Mouse (Mus musculus) ovary, postnatal 10 days (tissue): Measurements from ENCODE around the gene Arl15.

ENCODE experiments used
- DNase-seq: peaks from one replicate; pipeline ENCODE4 v3.0.0; 2022; ENCODE audit warnings: low spot score

Gene Arl15

GRCm38 (mm10) chr13:113844717-113845116 is 50.4 kb downstream of the Arl15 start:
- DNase-seq: no peak

DNA sequence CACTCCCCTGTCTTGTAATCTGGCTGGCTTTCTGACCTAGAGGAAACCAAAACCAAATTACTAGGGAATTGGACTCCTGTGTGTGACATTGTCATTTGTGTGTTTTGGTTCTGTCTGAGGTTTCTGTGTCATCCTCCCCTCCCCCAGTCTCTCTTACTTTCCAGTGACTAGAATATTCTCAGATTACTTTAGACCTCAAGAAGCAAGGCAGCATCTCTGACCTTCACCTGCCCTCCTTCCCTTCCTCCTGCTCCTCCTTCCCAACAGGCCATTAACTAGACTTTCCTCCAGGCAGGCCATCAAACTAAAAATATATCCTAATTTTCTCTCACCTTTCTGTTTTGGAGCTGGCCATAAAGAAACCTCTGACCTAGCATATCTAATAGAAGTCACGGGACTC is 50.9 kb downstream of the Arl15 start:
- DNase-seq: no peak

DNA sequence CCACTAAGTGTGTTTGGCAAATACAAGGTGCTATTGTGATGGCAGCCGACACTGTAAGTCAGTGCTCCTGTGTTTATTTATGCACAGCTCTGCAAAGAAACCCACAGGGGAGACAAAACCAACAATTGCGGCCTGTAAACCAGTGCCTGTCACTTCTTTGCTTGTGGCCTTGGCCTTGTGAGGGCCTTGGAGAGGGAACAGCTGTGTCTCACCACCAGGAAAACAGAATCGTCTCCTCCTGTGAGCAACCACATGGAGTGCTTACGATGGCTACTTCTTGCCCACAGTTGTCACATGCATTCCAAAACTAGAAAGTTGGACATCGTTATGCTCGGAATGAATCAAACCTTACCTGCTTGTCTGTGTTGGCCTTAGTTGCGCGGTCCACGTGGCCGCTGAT is 52.1 kb downstream of the Arl15 start:
- DNase-seq: no peak

- no peak for DNase-seq
Measured at GRCm38 (mm10) chr13:113850431-113851034, 56.2 kb downstream of the Arl15 start.

DNA sequence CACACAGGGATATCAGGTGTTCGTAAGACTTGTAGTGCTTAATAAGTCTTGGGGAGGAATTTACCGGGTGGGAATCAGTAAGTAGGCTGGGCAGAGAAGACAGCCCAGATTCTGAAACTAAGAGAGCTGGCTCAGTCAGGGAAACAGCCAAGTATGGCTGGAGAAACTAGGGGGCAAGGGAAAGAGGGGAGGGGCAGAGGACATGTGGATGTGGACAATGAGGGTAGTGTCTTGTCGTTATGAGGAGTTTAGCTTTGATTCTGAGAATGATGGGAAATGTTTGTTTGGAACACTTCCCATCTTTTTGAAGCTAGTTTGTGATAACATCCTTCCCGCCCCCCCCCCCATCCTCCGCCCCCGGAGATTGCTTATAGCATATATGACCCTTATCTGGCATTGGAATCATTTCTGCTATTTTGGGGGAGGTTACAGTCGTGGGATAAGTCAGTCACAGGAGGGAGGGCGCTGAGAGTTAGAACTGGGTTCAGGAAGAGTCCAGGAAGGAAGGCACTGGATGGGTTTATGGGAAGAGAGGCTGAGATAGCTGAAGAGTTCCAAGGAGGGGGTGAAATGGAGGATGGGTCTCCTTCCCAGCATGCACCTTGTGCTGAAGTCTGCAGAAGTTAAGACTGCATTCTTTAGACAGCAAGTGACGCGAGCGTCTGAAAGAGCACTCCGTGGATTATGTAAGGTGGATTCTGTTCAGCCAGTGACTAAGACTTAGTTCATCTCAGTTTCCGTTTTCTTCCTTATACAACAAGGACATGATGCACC is 57.5 kb downstream of the Arl15 start:
- no peak for DNase-seq

DNA sequence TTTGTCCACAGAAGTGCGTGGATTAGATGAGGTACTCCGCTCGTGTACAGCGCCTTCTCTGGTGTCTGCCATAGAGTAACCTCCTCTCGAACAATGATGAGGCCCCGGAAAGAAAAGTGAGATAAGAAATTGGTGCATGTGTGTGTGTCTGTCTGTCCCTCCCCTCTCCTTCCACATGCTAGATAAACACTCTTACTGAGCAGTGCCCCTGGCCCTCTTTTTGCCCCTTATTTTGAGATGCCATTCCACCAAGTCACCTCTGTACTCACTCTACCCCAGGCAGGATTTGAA is 58.0 kb downstream of the Arl15 start:
- no peak for DNase-seq

DNA sequence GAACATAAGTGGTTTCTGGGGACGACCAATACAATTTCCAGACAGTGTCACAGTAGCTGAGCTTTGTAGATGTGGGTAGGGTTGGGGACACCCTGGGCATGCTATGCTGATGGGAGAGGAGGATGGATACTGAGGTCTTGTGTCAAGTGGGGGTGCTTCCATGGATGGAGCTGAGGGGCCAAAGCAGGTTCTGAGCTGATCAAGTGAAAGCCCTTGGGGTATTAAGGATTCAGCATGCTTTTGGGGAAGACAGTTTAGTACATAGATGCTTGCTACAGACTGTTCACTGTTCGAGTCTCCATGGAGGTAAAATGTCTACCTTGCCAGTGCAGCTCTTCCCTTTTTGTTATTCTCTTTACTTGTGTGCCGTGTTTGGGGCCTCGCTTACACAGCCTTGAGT is 59.8 kb downstream of the Arl15 start:
- no peak for DNase-seq

- no peak for DNase-seq
Measured at GRCm38 (mm10) chr13:113854551-113855312, 60.4 kb downstream of the Arl15 start.

DNA sequence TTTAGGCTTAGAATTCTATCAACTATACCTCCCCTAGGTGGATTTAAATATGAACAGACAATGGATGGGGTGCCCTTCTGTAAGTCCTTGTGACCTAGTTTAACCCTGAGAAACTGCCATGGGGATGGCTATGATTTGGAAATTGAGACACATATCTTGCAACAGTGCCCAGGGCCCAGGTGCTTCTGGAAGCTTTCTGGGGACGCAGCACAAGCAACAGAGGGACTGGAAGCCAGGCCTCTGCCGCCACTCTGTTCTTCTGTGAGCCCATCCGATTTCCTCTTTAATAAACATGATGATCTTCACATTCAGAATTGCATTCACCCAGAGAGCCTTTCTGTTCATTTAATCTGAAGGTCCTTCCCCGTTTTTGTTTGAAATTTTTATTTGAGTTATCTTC is 62.6 kb downstream of the Arl15 start:
- DNase-seq: no peak

- DNase-seq: no peak
Measured at GRCm38 (mm10) chr13:113858667-113859391, 64.5 kb downstream of the Arl15 start.

DNA sequence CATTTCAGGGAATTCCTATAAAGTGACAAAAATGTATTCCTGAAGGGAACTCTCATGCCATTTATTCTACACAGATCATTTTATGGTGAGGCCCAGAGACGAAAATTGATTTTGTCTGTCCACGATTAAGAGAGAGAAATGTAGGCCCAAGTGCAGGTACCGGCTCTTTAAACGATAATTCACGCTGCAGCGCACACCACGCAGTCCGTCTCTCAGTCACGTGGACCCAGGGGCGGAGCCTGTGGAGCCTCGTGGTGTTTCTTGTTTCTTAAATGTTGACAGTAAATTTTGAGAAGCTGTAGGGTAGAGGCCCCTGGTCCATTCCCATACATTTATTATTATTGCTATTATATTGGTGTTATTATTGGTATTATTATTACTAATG is 65.1 kb downstream of the Arl15 start:
- no peak for DNase-seq

DNA sequence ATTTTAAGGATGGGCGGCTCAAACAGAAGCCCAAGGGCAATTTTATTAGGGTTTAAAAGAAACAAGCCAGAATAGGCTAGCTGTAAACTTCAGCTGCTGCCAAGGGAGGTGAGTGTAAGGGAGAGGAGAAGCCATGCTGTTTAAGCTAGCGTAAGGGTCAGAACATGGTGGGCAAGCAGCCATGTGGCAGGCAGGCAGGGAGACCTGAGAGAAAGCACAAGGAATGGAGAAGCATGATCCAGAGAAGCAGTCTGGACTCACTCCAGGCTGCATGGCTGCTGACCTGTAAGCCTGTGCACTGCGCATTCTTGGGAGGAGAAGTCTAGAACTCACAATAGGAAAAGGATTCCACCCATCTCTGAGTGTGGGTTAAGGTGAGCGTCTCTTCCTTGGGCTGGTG is 66.5 kb downstream of the Arl15 start:
- DNase-seq: no peak

GRCm38 (mm10) chr13:113861231-113861630 is 66.9 kb downstream of the Arl15 start:
- DNase-seq: no peak

DNA sequence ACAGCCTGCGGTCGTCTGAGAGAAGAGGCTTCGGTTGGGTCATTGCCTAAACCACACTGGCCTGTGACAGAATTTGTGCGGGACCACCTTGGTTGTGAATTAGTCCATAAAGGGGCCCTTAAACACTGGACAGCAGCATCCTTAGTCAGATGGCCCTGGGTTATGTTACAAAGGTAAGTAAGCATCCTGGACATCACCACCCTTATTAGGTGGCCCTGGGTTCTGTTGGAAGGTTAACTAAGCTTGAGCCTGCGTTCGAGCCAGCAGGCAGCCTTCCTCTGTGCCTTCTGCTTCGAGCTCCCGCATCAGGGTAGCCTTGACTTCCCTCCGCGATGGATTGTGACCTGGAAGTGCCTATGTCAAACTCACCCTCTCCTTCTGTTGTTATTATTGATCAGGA is 68.6 kb downstream of the Arl15 start:
- DNase-seq: no peak

DNA sequence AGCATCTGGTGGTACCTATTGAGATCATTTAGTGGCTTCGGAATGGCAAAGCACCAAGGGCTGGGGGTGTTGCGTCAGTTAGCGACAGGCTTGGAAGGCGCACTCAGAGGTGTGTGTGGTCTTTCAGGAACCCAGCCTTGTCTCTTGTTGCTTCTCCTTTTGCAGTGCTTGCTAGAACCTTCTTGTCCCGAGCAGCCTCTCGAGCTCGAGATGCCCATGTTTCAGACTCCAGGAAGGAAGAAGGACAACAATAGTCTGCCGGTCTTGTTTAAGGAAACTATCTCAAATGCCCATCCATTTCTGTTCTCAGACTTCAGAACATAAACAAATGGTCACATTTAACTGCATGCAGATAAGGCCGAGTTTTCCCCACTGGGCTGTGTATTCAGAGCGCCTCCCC is 69.4 kb downstream of the Arl15 start:
- no peak for DNase-seq

DNA sequence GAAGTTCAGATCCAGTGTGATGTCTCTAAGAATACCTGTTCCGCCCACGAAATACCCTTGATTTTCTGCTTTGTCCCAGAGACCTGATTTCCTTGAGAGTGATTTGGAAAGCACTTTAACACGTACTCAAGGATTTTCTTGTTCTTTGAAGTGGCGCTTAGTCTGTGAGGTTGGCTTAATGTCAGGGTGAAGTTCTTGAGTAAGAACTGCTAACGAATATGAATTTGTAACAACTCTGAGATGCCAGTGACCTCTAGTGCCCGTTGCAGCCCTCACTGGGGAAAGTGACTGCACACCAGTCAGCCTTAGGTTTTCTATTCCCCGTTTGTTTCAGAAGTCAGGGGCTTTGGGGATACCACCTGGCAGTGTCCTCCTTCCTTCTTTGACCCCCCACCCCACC is 70.0 kb downstream of the Arl15 start:
- DNase-seq: no peak

- DNase-seq: no peak
Measured at GRCm38 (mm10) chr13:113864893-113865292, 70.6 kb downstream of the Arl15 start.

DNA sequence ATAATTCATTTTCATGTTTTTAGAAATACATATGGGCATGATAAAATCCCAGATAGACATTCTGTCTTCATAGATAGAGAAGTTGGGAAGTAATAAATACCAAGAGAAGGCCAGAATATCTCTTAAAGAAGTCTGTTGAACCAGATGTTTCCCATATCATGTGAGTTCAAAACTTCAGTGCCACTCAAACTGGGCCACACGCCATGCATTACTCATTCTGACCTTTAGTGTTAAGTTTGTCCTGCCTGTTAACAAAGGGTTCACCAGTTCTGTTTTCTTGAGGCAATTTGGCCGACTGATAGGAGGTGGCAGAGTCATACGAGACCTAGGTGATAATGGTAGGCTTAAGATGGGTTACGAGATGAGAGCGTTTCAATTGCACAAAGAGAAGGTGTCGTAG is 71.1 kb downstream of the Arl15 start:
- DNase-seq: no peak

- no peak for DNase-seq
Measured at GRCm38 (mm10) chr13:113865806-113866205, 71.5 kb downstream of the Arl15 start.

DNA sequence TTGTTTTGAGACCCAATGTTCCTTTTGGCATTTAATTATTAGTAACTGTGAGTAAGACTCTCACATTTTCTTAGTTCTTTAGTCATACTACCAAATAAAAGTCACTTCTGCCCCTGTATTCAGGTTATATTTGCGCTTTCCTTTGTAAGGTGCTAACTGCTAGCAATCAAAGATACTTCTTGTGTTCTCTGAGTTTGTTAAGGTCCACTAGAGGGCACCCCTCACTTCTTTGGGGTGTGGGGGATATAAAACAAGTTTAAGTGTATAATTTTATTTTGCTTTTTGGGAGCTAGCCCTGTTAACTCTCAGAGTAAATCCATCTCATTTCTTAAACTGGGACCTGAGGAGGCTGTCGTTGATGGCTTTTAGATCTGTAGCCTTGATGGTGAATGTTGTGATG is 73.4 kb downstream of the Arl15 start:
- DNase-seq: no peak

- DNase-seq: no peak
Measured at GRCm38 (mm10) chr13:113869212-113870205, 75.2 kb downstream of the Arl15 start.

GRCm38 (mm10) chr13:113870403-113870802 is 76.1 kb downstream of the Arl15 start:
- DNase-seq: no peak
